Mouse (Mus musculus): ENCODE results near the gene Tas1r1. TPM values are rescaled to one million over a fixed set of nuclear protein-coding genes. Genes with fewer than 3 reads are reported as not detected.
A peak's percentile ranks its signal among the peaks of the same experiment; 100 is the strongest.

Tas1r1 gene
- total and polyA plus RNA-seq, 2 experiments from 2014 or later, result 0.11 to 1.6 TPM

DNA sequence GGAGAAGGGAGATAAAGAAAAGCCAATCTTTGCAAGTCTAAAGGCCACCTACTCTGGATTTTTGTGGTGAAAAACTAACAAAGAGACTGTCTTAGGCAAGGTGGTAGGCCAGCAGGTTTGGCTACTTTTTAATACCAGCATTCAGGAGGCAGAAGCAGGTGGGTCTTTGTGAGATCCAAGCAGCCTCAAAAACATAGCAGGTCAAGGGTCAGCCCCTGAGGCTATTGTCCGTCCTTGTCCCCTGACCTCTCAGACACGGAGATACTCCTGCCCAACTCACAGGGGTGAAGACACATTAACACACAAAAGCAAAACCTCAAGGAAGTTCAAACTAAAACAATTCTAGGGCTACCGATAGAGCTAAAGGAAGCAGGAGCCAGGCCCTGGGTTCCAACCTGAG lies 31.6 kb downstream of the Tas1r1 start:
- WGBS, result 21% methylated on average over 3 of the region's 3 CpGs
- no peak overlapping the region for H3K4me2 ChIP-seq (ENCODE audit: low read depth, low read length, poor library complexity, severe bottlenecking)
- H3K4me3 ChIP-seq (ENCODE audit: low read depth, low read length), result no peak overlapping the region
- ATAC-seq (ENCODE audit: low FRiP score) (no peak), DNase-seq (ENCODE audit: low spot score) (no peak)
- no peaks in the 10 kb centered on the region for H3K9me3 ChIP-seq (ENCODE audit: low read length)
- H3K27me3 ChIP-seq (ENCODE audit: insufficient read depth, low read length), result peaks cover 21% of the 10 kb centered on the region
- no peak overlapping the region for H3K27ac ChIP-seq (ENCODE audit: low read depth, low read length)
- no peak overlapping the region for H3K9ac ChIP-seq (replicated peaks; ENCODE audit: low read length, poor library complexity, severe bottlenecking)
- no peak for TF ChIP-seq CTCF (IDR thresholded peaks at IDR 0.05)
- H3K36me3 ChIP-seq (ENCODE audit: insufficient read depth, low read length), result no peaks in the 10 kb centered on the region
- peaks cover 11% of the 10 kb centered on the region; the same call in 1 of the 2 replicates for H3K4me1 ChIP-seq (ENCODE audit: insufficient read depth, low read length)

GRCm38 (mm10) chr4:152006137-152006536 lies 32.2 kb downstream of the Tas1r1 start:
- peak; percentile 34; the same call in 1 of the 2 replicates for TF ChIP-seq CTCF (IDR thresholded peaks at IDR 0.05)
- 80% methylated on average over 6 of the region's 6 CpGs for WGBS
- H3K9ac ChIP-seq (replicated peaks; ENCODE audit: low read length, poor library complexity, severe bottlenecking), result no peak overlapping the region
- H3K27me3 ChIP-seq (ENCODE audit: insufficient read depth, low read length), result peaks cover 21% of the 10 kb centered on the region
- H3K4me1 ChIP-seq (ENCODE audit: insufficient read depth, low read length), result peaks cover 11% of the 10 kb centered on the region; the same call in 1 of the 2 replicates
- H3K9me3 ChIP-seq (ENCODE audit: low read length), result no peaks in the 10 kb centered on the region
- DNase-seq (ENCODE audit: low spot score), result no peak
- H3K4me3 ChIP-seq (ENCODE audit: low read depth, low read length), result no peak overlapping the region
- H3K27ac ChIP-seq (ENCODE audit: low read depth, low read length), result no peak overlapping the region
- no peak overlapping the region for H3K4me2 ChIP-seq (ENCODE audit: low read depth, low read length, poor library complexity, severe bottlenecking)
- H3K36me3 ChIP-seq (ENCODE audit: insufficient read depth, low read length), result no peaks in the 10 kb centered on the region
- no peak for ATAC-seq (ENCODE audit: low FRiP score)

- no peak overlapping the region for H3K4me2 ChIP-seq (ENCODE audit: low read depth, low read length, poor library complexity, severe bottlenecking)
- peaks cover 9% of the 10 kb centered on the region; the same call in 1 of the 2 replicates for H3K27me3 ChIP-seq (ENCODE audit: insufficient read depth, low read length)
- H3K36me3 ChIP-seq (ENCODE audit: insufficient read depth, low read length), result no peaks in the 10 kb centered on the region
- H3K4me3 ChIP-seq (ENCODE audit: low read depth, low read length), result no peak overlapping the region
- no peak overlapping the region for H3K9ac ChIP-seq (replicated peaks; ENCODE audit: low read length, poor library complexity, severe bottlenecking)
- H3K27ac ChIP-seq (ENCODE audit: low read depth, low read length), result no peak overlapping the region
- ATAC-seq (ENCODE audit: low FRiP score), result no peak
- H3K4me1 ChIP-seq (ENCODE audit: insufficient read depth, low read length), result 0 out of 2 replicates have a peak, but pooled peaks cover 5% of the 10 kb centered on the region
- WGBS, result 88% methylated on average over 3 of the region's 3 CpGs
- TF ChIP-seq CTCF (IDR thresholded peaks at IDR 0.05), result no peak
- no peaks in the 10 kb centered on the region for H3K9me3 ChIP-seq (ENCODE audit: low read length)
- no peak for DNase-seq (ENCODE audit: low spot score)
These were observed 36.3 kb downstream of the Tas1r1 start for GRCm38 (mm10) chr4:152002063-152002462.

DNA sequence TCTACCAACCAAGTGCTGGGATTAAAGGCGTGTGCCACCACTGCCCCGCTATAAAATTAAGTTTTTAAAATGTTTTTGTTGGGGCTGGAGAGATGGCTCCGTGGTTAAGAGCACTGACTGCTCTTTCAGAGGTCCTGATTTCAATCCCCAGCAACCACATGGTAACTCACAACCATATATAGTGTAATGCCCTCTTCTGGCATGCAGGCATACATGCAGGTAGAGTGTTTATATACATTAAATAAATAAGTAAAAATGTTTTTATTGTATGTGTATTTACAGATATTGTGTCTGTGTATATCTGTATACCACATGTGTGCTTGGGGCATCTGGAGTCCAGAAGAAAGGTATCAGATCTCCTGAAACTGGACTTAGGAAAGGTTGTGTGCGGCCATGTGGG lies 37.0 kb downstream of the Tas1r1 start:
- Histone ChIP-seq H3K36me3 (ENCODE audit: insufficient read depth, low read length) (no peaks in the 10 kb centered on the region), H3K9me3 (ENCODE audit: low read length) (no peaks in the 10 kb centered on the region), H3K9ac (replicated peaks; ENCODE audit: low read length, poor library complexity, severe bottlenecking) (no peak overlapping the region), H3K27me3 (ENCODE audit: insufficient read depth, low read length) (0 out of 2 replicates have a peak, but pooled peaks cover 2% of the 10 kb centered on the region), H3K4me1 (ENCODE audit: insufficient read depth, low read length) (0 out of 2 replicates have a peak, but pooled peaks cover 5% of the 10 kb centered on the region), H3K4me3 (ENCODE audit: low read depth, low read length) (no peak overlapping the region), H3K4me2 (ENCODE audit: low read depth, low read length, poor library complexity, severe bottlenecking) (no peak overlapping the region), H3K27ac (ENCODE audit: low read depth, low read length) (no peak overlapping the region)
- ATAC-seq (ENCODE audit: low FRiP score) (no peak), DNase-seq (ENCODE audit: low spot score) (no peak)
- peak; percentile 24 for TF ChIP-seq CTCF (IDR thresholded peaks at IDR 0.05)
- 64% methylated on average over 4 of the region's 4 CpGs for WGBS

DNA sequence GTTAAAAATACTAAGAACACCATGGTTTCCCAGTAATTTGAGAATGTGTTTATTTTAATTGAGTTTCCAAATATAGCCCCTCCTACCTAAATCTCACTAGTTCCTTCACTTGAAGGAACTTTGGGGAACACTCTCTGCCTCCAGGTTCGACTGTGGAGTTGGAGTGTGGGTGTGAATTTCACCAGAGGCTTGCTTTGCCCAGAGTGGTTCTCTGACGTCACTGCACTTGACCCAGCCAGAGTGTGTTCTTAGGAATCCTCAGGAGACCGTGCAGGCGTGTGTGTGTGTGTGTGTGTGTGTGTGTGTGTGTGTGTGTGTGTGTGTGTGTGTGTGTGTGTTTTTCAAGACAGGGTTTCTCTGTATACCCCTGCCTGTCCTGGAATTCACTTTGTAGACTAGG lies 37.5 kb downstream of the Tas1r1 start:
- no peak overlapping the region for H3K27ac ChIP-seq (ENCODE audit: low read depth, low read length)
- 0 out of 2 replicates have a peak, but pooled peaks cover 5% of the 10 kb centered on the region for H3K4me1 ChIP-seq (ENCODE audit: insufficient read depth, low read length)
- H3K9me3 ChIP-seq (ENCODE audit: low read length), result no peaks in the 10 kb centered on the region
- no peak overlapping the region for H3K9ac ChIP-seq (replicated peaks; ENCODE audit: low read length, poor library complexity, severe bottlenecking)
- H3K4me2 ChIP-seq (ENCODE audit: low read depth, low read length, poor library complexity, severe bottlenecking), result no peak overlapping the region
- no peak overlapping the region for H3K4me3 ChIP-seq (ENCODE audit: low read depth, low read length)
- no peak for TF ChIP-seq CTCF (IDR thresholded peaks at IDR 0.05)
- no peak for ATAC-seq (ENCODE audit: low FRiP score)
- H3K36me3 ChIP-seq (ENCODE audit: insufficient read depth, low read length), result no peaks in the 10 kb centered on the region
- H3K27me3 ChIP-seq (ENCODE audit: insufficient read depth, low read length), result no peaks in the 10 kb centered on the region
- no peak for DNase-seq (ENCODE audit: low spot score)
- WGBS, result 48% methylated on average over 4 of the region's 4 CpGs

- Histone ChIP-seq H3K9ac (replicated peaks; ENCODE audit: low read length, poor library complexity, severe bottlenecking) (no peak overlapping the region), H3K4me1 (ENCODE audit: insufficient read depth, low read length) (0 out of 2 replicates have a peak, but pooled peaks cover 6% of the 10 kb centered on the region), H3K4me2 (ENCODE audit: low read depth, low read length, poor library complexity, severe bottlenecking) (no peak overlapping the region), H3K4me3 (ENCODE audit: low read depth, low read length) (no peak overlapping the region), H3K36me3 (ENCODE audit: insufficient read depth, low read length) (no peaks in the 10 kb centered on the region), H3K27ac (ENCODE audit: low read depth, low read length) (no peak overlapping the region), H3K9me3 (ENCODE audit: low read length) (no peaks in the 10 kb centered on the region), H3K27me3 (ENCODE audit: insufficient read depth, low read length) (no peaks in the 10 kb centered on the region)
- ATAC-seq (ENCODE audit: low FRiP score) (no peak), DNase-seq (ENCODE audit: low spot score) (no peak)
- WGBS, result 71% methylated on average over 3 of the region's 3 CpGs
- no peak for TF ChIP-seq CTCF (IDR thresholded peaks at IDR 0.05)
These were observed 38.9 kb downstream of the Tas1r1 start for GRCm38 (mm10) chr4:151999481-151999880.

All from midbrain, postnatal 0 days (tissue).